Mouse (Mus musculus) layer of hippocampus, adult 6 months (tissue): ENCODE data around the gene Cdc25b. TPM values are rescaled to one million over a fixed set of nuclear protein-coding genes. Genes with fewer than 3 reads are reported as not detected.

Experiments used
- long read RNA-seq, 2 experiments: library from polyadenylated mRNA; unstranded; transcript quantifications; one replicate each; pipeline ENCODE4 v2.0.0; 2019 to 2020
- polyA plus RNA-seq: library from polyadenylated mRNA; unstranded; fragments of <200 nt; fragmentation: Nextera tagmentation; gene quantifications from 2 replicates; pipeline ENCODE4 v1.2.3, GENCODE M21; 2021

Cdc25b gene
- 3.6 TPM in 2 replicates for polyA plus RNA-seq
- long read RNA-seq, experiment 1, partial matches to known transcripts: 1 of 5 reads
- long read RNA-seq, experiment 1, other reads (novel, unspliced or antisense): 2 of 5 reads
- long read RNA-seq, experiment 2, transcript Cdc25b-202 (15 exons, 3,004 nt): major isoform, 18 of 31 reads
- long read RNA-seq, experiment 2, partial matches to known transcripts: 4 of 31 reads
- long read RNA-seq, experiment 2, other reads (novel, unspliced or antisense): 7 of 31 reads

DNA sequence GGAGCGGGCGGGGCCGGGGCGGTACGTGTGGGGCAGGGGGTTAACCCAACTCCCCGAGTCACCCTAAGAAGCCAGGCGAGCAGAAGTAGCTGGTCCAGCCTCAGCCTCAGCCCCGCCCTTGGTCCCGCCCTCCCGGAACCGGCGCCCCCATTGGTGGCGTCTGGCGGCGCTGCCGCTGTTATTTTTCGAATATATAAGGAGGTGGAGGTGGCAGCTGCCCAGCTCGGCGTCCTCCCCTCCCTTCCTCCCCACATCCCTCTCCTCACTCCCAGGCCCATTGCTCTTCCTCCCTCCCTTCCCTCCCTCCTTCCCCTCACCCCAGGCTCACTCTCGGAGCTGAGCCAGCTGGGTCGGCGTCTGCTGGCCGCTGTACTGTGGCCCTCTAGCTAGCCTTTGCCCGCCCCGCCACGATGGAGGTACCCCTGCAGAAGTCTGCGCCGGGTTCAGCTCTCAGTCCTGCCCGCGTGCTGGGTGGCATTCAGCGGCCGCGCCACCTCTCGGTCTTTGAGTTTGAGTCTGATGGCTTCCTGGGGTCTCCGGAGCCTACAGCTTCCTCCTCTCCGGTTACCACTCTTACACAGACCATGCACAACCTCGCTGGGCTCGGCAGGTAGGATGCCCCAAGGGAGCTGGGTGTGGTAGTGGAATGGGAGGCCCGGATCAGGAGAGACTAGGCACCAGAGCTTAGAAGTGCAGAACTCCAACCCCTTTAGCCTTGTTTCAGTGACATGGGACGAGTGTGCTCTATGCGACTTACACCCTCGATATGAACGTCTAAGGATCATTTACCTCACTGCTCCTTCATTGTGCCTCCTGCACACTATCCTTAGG lies at the start of gene Cdc25b, which contains the start of gene Spef1:
Cdc25b (plus strand) TSS at position 179 of the 831 bp plus-strand sequence.
Spef1 (minus strand) TSS at position 512 of the 831 bp plus-strand sequence.

GRCm38 (mm10) chr2:131159938-131160581 lies 26.7 kb upstream of the Cdc25b start, which contains the start of gene 1700037H04Rik:
Gene 1700037H04Rik, minus strand, starts transcription at chr2:131160081.

GRCm38 (mm10) chr2:131179990-131180587 lies 6.7 kb upstream of the Cdc25b start, which contains the start of gene Cenpb:
Gene Cenpb, minus strand, starts transcription at chr2:131180067.

DNA sequence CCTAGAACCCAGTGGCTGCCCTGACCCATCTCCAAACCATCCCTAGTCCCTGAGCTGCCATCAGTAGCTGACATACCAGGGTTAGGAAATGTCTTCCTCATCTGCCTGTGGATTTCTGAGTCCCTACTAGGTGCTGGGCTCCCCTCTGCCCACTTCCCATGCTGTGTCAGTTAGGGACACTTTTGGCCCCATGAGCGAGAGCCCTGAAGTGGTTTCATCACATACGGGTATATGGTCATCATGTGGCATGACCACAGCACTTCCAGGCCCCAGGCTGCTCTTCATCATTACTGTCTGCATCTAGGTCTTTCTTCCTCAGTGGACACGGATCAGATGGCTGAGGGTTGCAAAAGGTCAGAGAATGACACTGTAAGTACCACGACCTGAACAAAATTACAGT lies 20.0 kb downstream of the Cdc25b start, which contains the start of gene Ap5s1:
Ap5s1 (plus strand) TSS at position 301 of the 400 bp plus-strand sequence.

GRCm38 (mm10) chr2:131233307-131234126 lies 46.8 kb downstream of the Cdc25b start, which contains the start of gene Mavs:
Gene Mavs, plus strand, starts transcription at chr2:131234063.

Other genes starting within 250 kb of the Cdc25b start
- 139 and 167 TPM in 2 replicates for gene Gfra4, start 143.9 kb upstream of the Cdc25b start, polyA plus RNA-seq
- gene Adam33, start 123.1 kb upstream of the Cdc25b start, polyA plus RNA-seq: 0.24 and 0.29 TPM in 2 replicates
- gene Siglec1, start 100.2 kb upstream of the Cdc25b start, polyA plus RNA-seq: 0.06 and 0.14 TPM in 2 replicates
- 1.4 and 1.6 TPM in 2 replicates for gene Hspa12b, start 59.7 kb upstream of the Cdc25b start, polyA plus RNA-seq
- gene Gm11037, start 53.5 kb upstream of the Cdc25b start, polyA plus RNA-seq: not detected in 2 replicates
- 67.4 and 80.6 TPM in 2 replicates for gene 1700037H04Rik, start 26.9 kb upstream of the Cdc25b start, polyA plus RNA-seq
- 3.7 and 4.1 TPM in 2 replicates for gene Cenpb, start 6.9 kb upstream of the Cdc25b start, polyA plus RNA-seq
- gene Spef1, start 333 bp downstream of the Cdc25b start, polyA plus RNA-seq: 3.7 and 5.3 TPM in 2 replicates
- gene Ap5s1, start 20.1 kb downstream of the Cdc25b start, polyA plus RNA-seq: 33.1 and 34.1 TPM in 2 replicates
- 6.0 and 6.4 TPM in 2 replicates for gene Mavs, start 47.1 kb downstream of the Cdc25b start, polyA plus RNA-seq
- 9.5 and 10.0 TPM in 2 replicates for gene Pank2, start 75.5 kb downstream of the Cdc25b start, polyA plus RNA-seq
- gene Rnf24, start 165.9 kb downstream of the Cdc25b start, polyA plus RNA-seq: 16.0 and 18.6 TPM in 2 replicates